Mouse (Mus musculus): ENCODE data around the gene Tcf25. TPM values are rescaled to one million over a fixed set of nuclear protein-coding genes. Genes with fewer than 3 reads are reported as not detected.

The Tcf25 gene
- polyA plus RNA-seq, 1 experiment from 2014 or later, result 141 TPM

DNA sequence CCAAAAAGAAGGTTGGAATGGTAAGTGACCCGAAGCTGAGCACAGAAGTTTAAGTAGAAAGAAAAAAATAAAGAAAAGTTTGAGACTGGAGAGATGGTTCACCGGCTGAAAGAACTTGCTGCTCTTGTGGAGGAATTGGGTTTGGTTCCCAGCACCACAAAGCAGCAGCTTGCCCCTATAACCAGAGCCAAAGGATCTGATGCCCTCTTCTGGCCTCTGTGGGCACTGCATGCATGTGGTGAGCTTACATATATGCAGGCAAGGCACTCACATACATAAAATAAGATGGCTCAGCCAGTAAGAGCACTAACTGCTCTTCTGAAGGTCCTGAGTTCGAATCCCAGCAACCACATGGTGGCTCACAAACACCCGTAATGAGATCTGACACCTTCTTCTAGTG lies 33.5 kb upstream of the Tcf25 start:
- 95% methylated on average over 4 of the region's 4 CpGs for WGBS
- Histone ChIP-seq H3K9me3 (peaks cover 3% of the 10 kb centered on the region; the same call in 1 of the 2 replicates), H3K4me1 (peaks cover 17% of the 10 kb centered on the region), H3K27me3 (replicated peaks; ENCODE audit: low read depth, poor library complexity, severe bottlenecking) (no peaks in the 10 kb centered on the region), H3K36me3 (replicated peaks) (peaks cover 5% of the 10 kb centered on the region; the same call in 1 of the 2 replicates), H3K4me3 (no peak overlapping the region), H3K27ac (replicated peaks) (no peak overlapping the region)
- DNase-seq (ENCODE audit: low spot score), result no peak

DNA sequence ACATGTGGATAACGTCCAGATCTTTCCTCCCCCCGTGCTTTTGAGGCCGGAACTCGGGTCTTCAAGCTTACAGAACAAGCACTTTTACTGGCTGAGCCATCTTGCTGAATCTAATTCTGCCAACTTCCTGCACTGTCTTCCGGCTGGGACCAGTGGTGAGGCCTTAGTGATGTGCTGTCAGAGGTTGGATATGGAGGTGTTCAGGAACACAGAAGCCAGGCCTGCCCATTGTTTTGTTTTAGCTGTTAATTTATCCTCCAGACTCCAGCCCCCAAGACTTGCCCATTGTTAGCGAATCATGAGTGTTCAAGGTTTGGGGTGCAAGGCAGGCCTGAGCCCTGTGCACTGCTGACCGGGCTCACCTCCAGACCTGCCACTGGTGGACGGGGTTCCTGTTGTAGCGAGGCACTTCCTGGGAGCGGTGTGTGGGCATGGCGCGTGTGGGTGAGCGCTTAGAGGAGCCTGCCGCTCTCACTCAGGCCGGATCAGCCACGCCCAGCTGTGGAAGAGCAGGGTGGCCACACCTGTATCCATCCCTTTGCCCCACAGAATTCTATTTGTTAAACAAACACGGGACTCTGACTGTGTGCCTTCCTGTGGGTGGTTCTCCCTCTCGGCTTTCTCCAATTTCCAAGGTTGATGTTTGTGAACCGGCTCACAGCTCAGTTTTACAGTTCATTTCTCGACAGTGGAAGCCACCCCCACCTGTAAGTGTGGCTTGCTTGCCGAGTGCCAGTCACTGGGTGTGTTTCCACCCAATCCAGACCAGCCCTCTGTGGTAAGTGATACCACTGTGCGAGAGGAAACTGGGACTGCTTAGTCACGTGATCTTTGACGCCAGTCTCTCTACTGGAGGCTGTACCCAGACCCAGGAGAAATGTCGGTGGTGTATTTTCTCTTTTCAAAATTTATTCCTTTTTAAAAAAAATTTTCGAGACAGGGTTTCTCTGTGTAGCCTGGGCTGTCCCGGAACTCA lies 32.2 kb upstream of the Tcf25 start:
- Histone ChIP-seq H3K9me3 (peaks cover 3% of the 10 kb centered on the region; the same call in 1 of the 2 replicates), H3K36me3 (replicated peaks) (peaks cover 5% of the 10 kb centered on the region; the same call in 1 of the 2 replicates), H3K4me1 (peaks cover 17% of the 10 kb centered on the region), H3K4me3 (no peak overlapping the region), H3K27ac (replicated peaks) (no peak overlapping the region), H3K27me3 (replicated peaks; ENCODE audit: low read depth, poor library complexity, severe bottlenecking) (no peaks in the 10 kb centered on the region)
- DNase-seq (ENCODE audit: low spot score), result no peak
- 85% methylated on average over 27 of the region's 27 CpGs for WGBS

DNA sequence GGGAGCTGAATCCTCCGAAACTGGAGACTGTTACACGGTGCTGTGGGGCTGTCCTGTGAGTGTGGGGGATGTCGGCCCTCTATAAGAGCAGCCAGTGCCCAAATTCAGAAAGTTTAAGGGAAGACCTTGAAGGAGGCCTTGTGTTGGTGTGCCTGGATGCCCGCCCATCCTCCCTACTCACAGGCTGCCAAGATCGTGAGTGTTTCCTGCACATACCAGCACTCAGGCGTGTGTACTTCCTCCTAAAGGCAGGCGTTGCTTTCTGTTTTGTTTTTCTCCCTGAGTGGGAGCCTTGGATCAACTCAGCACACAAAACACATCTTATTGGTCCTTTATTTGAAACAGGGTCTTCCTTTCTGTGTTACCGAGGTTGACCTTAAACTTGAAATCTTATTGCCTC lies 31.3 kb upstream of the Tcf25 start:
- Histone ChIP-seq H3K36me3 (replicated peaks) (peaks cover 5% of the 10 kb centered on the region; the same call in 1 of the 2 replicates), H3K4me1 (peaks cover 17% of the 10 kb centered on the region), H3K4me3 (no peak overlapping the region), H3K27ac (replicated peaks) (no peak overlapping the region), H3K27me3 (replicated peaks; ENCODE audit: low read depth, poor library complexity, severe bottlenecking) (no peaks in the 10 kb centered on the region), H3K9me3 (peaks cover 3% of the 10 kb centered on the region; the same call in 1 of the 2 replicates)
- WGBS, result 85% methylated on average over 8 of the region's 8 CpGs
- no peak for DNase-seq (ENCODE audit: low spot score)

DNA sequence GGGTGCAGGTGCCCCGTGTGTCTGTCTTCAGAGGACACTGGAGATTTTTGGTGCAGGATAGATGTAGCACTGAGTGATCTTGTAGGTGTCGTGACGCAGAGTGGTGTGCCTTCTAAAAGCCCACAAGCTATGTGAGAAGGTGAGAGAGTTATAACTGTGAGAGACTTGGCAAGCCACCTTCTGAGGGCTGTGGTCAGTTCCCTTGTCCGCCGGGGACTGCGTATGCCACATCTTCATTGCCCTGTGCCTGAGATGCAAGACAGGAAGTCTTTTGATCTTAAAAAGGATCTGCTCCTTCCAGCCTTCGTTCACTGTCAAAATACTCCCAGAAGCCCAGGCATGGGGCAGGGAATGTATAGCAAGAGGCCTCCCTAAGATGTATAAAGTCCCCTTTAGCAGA lies 30.6 kb upstream of the Tcf25 start:
- peaks cover 22% of the 10 kb centered on the region for H3K4me1 ChIP-seq
- no peak for DNase-seq (ENCODE audit: low spot score)
- peaks cover 3% of the 10 kb centered on the region; the same call in 1 of the 2 replicates for H3K9me3 ChIP-seq
- no peaks in the 10 kb centered on the region for H3K27me3 ChIP-seq (replicated peaks; ENCODE audit: low read depth, poor library complexity, severe bottlenecking)
- no peak overlapping the region for H3K27ac ChIP-seq (replicated peaks)
- H3K4me3 ChIP-seq, result no peak overlapping the region
- H3K36me3 ChIP-seq (replicated peaks), result peaks cover 5% of the 10 kb centered on the region; the same call in 1 of the 2 replicates
- 80% methylated on average over 7 of the region's 7 CpGs for WGBS

DNA sequence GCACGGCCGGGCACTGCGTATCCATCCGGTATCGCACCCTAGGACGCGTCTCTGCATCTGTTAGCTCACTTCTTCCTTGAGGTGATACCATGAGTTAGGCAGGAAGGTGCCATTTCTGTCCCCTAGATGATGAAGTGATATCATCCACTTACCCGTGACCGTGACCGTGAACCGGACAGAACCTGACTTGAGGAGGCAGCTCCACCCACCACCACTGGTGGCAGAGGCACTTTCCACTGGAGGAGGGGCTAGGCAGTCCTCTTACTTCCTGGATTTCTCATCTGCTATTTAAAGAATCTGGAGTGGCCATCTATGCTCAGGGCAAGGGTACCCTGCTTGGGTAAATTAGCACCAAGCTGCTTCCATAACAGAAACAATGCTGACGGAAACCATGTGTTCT lies 30.1 kb upstream of the Tcf25 start:
- Histone ChIP-seq H3K27me3 (replicated peaks; ENCODE audit: low read depth, poor library complexity, severe bottlenecking) (no peaks in the 10 kb centered on the region), H3K4me3 (no peak overlapping the region), H3K27ac (replicated peaks) (no peak overlapping the region), H3K4me1 (peaks cover 27% of the 10 kb centered on the region), H3K36me3 (replicated peaks) (peaks cover 5% of the 10 kb centered on the region; the same call in 1 of the 2 replicates), H3K9me3 (peaks cover 3% of the 10 kb centered on the region; the same call in 1 of the 2 replicates)
- DNase-seq (ENCODE audit: low spot score), result no peak
- WGBS, result 88% methylated on average over 12 of the region's 12 CpGs

DNA sequence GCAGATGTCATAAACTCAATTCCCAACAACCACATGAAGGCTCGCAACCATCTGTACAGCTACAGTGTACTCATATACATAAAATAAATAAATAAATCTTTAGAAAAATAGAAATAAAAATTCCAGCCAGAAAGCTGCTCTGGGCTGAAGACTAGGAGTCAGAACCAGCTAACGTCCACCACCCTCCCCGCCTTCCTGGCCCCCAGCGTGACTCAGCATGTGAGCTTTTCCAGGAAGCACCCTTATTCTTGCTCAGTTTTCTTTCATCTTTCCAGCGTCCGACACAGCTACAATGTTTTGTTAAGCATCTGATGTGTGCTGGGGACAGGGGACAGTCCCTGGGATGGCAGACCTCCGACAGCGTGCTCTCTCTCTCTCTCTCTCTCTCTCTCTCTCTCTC lies 28.4 kb upstream of the Tcf25 start:
- Histone ChIP-seq H3K9me3 (no peaks in the 10 kb centered on the region; the same call in 1 of the 2 replicates), H3K27ac (replicated peaks) (no peak overlapping the region), H3K4me1 (peaks cover 39% of the 10 kb centered on the region), H3K27me3 (replicated peaks; ENCODE audit: low read depth, poor library complexity, severe bottlenecking) (no peaks in the 10 kb centered on the region), H3K4me3 (no peak overlapping the region), H3K36me3 (replicated peaks) (no peaks in the 10 kb centered on the region)
- 86% methylated on average over 8 of the region's 8 CpGs for WGBS
- no peak for DNase-seq (ENCODE audit: low spot score)

DNA sequence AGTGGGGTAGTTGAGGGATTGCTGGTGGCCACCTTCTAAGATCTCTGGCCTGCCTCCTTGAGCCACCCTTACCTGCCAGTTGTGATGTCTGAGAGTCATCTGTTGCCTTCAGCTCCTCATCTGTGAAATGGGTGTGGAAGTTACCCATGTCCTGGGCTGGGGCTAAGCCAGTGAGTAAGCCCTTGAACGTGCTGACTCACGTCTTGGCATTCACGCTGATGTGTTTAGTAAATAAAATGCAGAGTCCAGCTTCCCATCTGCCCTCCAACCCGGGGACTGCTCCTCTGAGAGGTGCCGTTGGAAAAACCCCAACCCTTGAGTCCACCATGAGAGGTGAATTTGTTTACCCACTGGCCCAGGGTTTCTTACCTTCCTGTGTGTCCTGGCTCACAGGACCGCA lies 27.7 kb upstream of the Tcf25 start:
- WGBS, result 88% methylated on average over 6 of the region's 6 CpGs
- no peak overlapping the region for H3K4me3 ChIP-seq
- no peaks in the 10 kb centered on the region for H3K27me3 ChIP-seq (replicated peaks; ENCODE audit: low read depth, poor library complexity, severe bottlenecking)
- no peaks in the 10 kb centered on the region for H3K9me3 ChIP-seq
- DNase-seq (ENCODE audit: low spot score), result no peak
- peaks cover 39% of the 10 kb centered on the region for H3K4me1 ChIP-seq
- no peaks in the 10 kb centered on the region for H3K36me3 ChIP-seq (replicated peaks)
- H3K27ac ChIP-seq (replicated peaks), result no peak overlapping the region

DNA sequence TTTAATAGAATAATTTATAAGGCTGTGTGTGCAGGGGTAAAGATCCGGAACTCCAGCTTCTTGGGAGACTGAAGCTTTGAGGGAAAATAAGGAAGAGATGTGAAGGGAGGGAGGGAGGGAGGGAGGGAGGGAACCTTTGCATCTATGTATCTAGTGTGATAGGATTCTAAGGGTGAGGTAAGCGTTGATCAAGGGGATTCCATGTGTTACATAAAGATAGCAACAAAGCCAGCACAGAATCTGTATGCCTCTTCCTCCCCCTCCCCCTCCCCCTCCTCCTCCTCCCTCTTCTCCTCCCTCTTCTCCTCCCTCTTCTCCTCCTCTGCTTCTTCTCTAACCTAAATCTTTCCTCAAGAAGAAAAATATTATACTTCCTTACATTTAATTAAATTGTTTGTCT lies 26.3 kb upstream of the Tcf25 start:
- H3K9me3 ChIP-seq, result no peaks in the 10 kb centered on the region
- no peak overlapping the region for H3K27ac ChIP-seq (replicated peaks)
- WGBS, result 86% methylated on average over 2 of the region's 2 CpGs
- no peaks in the 10 kb centered on the region for H3K36me3 ChIP-seq (replicated peaks)
- DNase-seq (ENCODE audit: low spot score), result no peak
- H3K4me1 ChIP-seq, result peaks cover 39% of the 10 kb centered on the region
- H3K27me3 ChIP-seq (replicated peaks; ENCODE audit: low read depth, poor library complexity, severe bottlenecking), result no peaks in the 10 kb centered on the region
- no peak overlapping the region for H3K4me3 ChIP-seq

DNA sequence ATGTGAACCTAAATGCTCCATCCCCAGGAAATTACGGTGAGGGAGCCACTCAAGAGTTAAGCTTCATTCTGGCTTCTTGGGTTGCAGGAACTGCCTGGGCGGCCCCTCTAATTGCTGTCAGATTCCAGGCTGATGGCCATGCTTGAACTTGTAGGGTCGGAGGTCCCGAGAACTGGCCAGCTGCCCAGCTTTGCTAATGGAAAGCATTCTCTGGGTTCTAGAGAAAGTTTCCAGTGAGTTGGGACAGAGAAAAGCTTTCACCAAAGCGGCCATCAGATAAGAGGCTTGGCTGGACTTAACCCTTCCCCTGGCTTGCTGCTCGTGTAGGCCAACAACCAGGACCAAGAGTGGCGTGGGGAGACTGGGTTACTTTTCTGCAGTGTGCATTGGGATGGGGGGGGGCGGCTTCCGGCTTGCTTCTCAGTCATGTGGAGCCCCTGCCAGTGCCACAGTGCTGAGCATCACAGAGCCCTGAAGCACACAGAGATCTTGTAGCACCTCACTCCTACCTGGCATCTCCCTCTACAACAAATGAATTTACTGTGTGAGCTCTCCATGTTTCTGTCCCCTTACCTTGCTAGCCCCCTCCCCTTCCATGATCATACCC lies 25.2 kb upstream of the Tcf25 start:
- Histone ChIP-seq H3K4me1 (peaks cover 43% of the 10 kb centered on the region), H3K4me3 (0 out of 2 replicates have a peak overlapping the region, but pooled peaks have one; percentile 23), H3K9me3 (no peaks in the 10 kb centered on the region), H3K27ac (replicated peaks) (peak overlapping the region; percentile 73), H3K36me3 (replicated peaks) (no peaks in the 10 kb centered on the region), H3K27me3 (replicated peaks; ENCODE audit: low read depth, poor library complexity, severe bottlenecking) (0 out of 2 replicates have a peak, but pooled peaks cover 1% of the 10 kb centered on the region)
- peak; percentile 75 for DNase-seq (ENCODE audit: low spot score)
- 35% methylated on average over 9 of the region's 9 CpGs for WGBS

DNA sequence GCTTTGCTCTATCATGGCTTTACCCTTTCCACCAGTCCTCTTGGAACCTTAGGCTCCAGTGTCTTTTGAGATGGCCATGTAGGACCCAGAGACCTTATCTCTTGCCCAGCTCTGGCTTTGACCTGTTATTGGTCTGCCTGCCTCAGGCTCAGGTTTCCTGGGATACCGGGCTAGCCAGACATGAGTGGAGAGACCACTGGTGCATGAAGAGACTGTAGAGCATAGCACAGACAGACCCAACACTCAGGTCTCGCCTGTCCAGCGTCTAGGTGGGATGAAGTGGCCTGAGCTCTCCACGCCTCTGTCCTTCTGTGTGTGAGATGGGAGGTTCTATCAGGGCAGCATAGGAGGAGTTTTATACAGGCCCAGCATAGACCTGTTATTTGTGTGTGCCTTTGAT lies 24.5 kb upstream of the Tcf25 start:
- Histone ChIP-seq H3K27ac (replicated peaks) (peak overlapping the region; percentile 73), H3K36me3 (replicated peaks) (no peaks in the 10 kb centered on the region), H3K27me3 (replicated peaks; ENCODE audit: low read depth, poor library complexity, severe bottlenecking) (0 out of 2 replicates have a peak, but pooled peaks cover 9% of the 10 kb centered on the region), H3K4me1 (peaks cover 43% of the 10 kb centered on the region), H3K4me3 (no peak overlapping the region), H3K9me3 (no peaks in the 10 kb centered on the region)
- WGBS, result 80% methylated on average over 4 of the region's 4 CpGs
- no peak for DNase-seq (ENCODE audit: low spot score)

DNA sequence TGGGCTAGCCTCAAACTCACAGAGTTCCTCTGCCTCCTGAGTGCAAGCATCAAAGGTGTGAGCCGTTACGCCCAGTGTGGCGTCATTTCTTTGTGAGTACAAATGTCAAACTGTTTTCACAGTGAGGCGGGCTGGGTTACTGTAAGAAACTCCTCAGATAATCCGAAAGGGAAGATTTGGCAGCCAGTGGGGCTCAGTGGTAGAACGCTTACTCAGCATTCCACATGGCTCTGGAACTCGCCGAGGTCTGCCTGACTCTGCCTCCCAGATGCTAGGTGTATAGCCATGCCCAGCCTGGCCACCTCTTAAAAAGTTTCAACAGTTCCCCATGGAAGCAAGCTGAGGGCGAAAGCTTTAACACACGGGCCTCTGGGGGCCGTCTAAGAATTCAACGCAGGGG lies 21.4 kb upstream of the Tcf25 start:
- no peak for DNase-seq (ENCODE audit: low spot score)
- Histone ChIP-seq H3K9me3 (no peaks in the 10 kb centered on the region), H3K36me3 (replicated peaks) (peaks cover 4% of the 10 kb centered on the region; the same call in 1 of the 2 replicates), H3K27ac (replicated peaks) (no peak overlapping the region), H3K4me1 (peaks cover 41% of the 10 kb centered on the region), H3K27me3 (replicated peaks; ENCODE audit: low read depth, poor library complexity, severe bottlenecking) (0 out of 2 replicates have a peak, but pooled peaks cover 12% of the 10 kb centered on the region), H3K4me3 (no peak overlapping the region)
- WGBS, result 88% methylated on average over 12 of the region's 12 CpGs

DNA sequence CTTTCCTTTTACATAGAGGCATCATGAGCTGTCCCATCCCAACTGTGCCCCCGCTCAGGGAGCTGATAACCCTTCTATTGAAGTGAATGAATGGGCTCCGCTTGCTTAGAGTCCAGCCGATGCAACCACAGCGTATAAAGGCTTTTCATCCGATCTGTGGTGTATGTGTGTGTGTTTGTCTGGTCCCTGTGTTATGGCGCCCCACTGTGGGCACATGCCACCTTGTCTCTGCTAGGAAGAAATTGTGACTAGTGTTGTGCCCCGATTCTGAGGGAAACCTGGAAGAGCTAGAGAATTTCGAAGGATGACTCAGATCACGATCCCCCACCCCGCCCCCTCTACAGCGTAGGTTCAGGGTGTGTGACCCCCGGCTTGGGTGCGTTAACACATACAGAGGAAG lies 20.8 kb upstream of the Tcf25 start:
- Histone ChIP-seq H3K27ac (replicated peaks) (no peak overlapping the region), H3K27me3 (replicated peaks; ENCODE audit: low read depth, poor library complexity, severe bottlenecking) (0 out of 2 replicates have a peak, but pooled peaks cover 12% of the 10 kb centered on the region), H3K9me3 (no peaks in the 10 kb centered on the region), H3K4me1 (peaks cover 37% of the 10 kb centered on the region), H3K36me3 (replicated peaks) (peaks cover 8% of the 10 kb centered on the region; the same call in 1 of the 2 replicates), H3K4me3 (no peak overlapping the region)
- 64% methylated on average over 13 of the region's 13 CpGs for WGBS
- peak; percentile 59 for DNase-seq (ENCODE audit: low spot score)
